Mouse (Mus musculus) neural tube, embryonic 11.5 days (tissue): ENCODE results near the gene C4bp. TPM values are rescaled to one million over a fixed set of nuclear protein-coding genes. Genes with fewer than 3 reads are reported as not detected.
"Not testable (repeated sequence)": the region's sequence is repeated elsewhere in the genome, so short reads cannot be mapped to it uniquely, and the experiment has no call there.

Experiments
- ATAC-seq: fragments of 200-750 bp; cut with Nextera tagmentation; 2 replicates; pipeline ENCODE4 v1.8.0; 2017; ENCODE audit warnings: moderate number of reproducible peaks, mild to moderate bottlenecking, moderate TSS enrichment, moderate library complexity; ENCODE audit not compliant: insufficient read depth, low FRiP score, low TSS enrichment
- DNase-seq: peaks from one replicate; pipeline ENCODE4 v3.0.0-alpha.2; 2015; ENCODE audit warnings: low spot score
- H3K27ac ChIP-seq: fragments of 300-500 bp; sonication (generic); 2 replicates; pipeline ENCODE4 v1.5.1; 2014; ENCODE audit warnings: low read depth, mild to moderate bottlenecking, low read length
- H3K27me3 ChIP-seq: fragments of 300-500 bp; sonication (generic); 2 replicates; pipeline ENCODE4 v1.6.1; 2014; ENCODE audit warnings: mild to moderate bottlenecking, low read length, mixed read lengths; ENCODE audit not compliant: control insufficient read depth, insufficient read depth
- H3K36me3 ChIP-seq: fragments of 300-500 bp; sonication (generic); 2 replicates; pipeline ENCODE4 v1.6.1; 2014; ENCODE audit warnings: mild to moderate bottlenecking, low read length, moderate library complexity, mixed read lengths; ENCODE audit not compliant: control insufficient read depth, insufficient read depth
- H3K4me1 ChIP-seq: fragments of 300-500 bp; sonication (generic); 2 replicates; pipeline ENCODE4 v1.6.1; 2014; ENCODE audit warnings: low read length, mixed read lengths; ENCODE audit not compliant: control insufficient read depth, insufficient read depth
- H3K4me2 ChIP-seq: fragments of 300-500 bp; sonication (generic); 2 replicates; pipeline ENCODE4 v1.6.1; 2014; ENCODE audit warnings: low read depth, mild to moderate bottlenecking, moderate library complexity
- H3K4me3 ChIP-seq: fragments of 300-500 bp; sonication (generic); 2 replicates; pipeline ENCODE4 v1.5.1; 2014; ENCODE audit warnings: low read depth, low read length
- H3K9ac ChIP-seq: fragments of 300-500 bp; sonication (generic); 2 replicates; pipeline ENCODE4 v1.6.1; 2014; ENCODE audit warnings: mild to moderate bottlenecking, low read length
- H3K9me3 ChIP-seq: fragments of 300-500 bp; sonication (generic); 2 replicates; pipeline ENCODE4 v1.6.1; 2016; ENCODE audit warnings: low read length; ENCODE audit not compliant: control insufficient read depth
- WGBS: fragments of 180-500 bp; shearing (Covaris S2); extraction: QIAGEN DNeasy Blood & Tissue Kit; methylation state at CpG from one replicate; pipeline ENCODE4 v1.1.7; 2014; 5-methylcytosine and 5-hydroxymethylcytosine counted together
- polyA plus RNA-seq: library from polyadenylated mRNA; unstranded; fragments of >200 nt; fragmentation: Nextera tagmentation; extraction: Ambion mirVana; gene quantifications from 2 replicates; pipeline ENCODE4 v1.2.1, GENCODE M21; 2014

The C4bp gene
- polyA plus RNA-seq, 1 experiment from 2014 or later = not detected

- Histone ChIP-seq H3K27me3 (no peaks in the 10 kb centered on the region), H3K4me2 (no peak overlapping the region), H3K36me3 (no peaks in the 10 kb centered on the region), H3K27ac (no peak overlapping the region), H3K4me1 (no peaks in the 10 kb centered on the region), H3K4me3 (no peak overlapping the region), H3K9ac (no peak overlapping the region), H3K9me3 (no peaks in the 10 kb centered on the region)
- DNase-seq (no peak), ATAC-seq (no peak)
- WGBS = 81% methylated on average over 2 of the region's 2 CpGs
These were observed 19.6 kb upstream of the C4bp start for GRCm38 (mm10) chr1:130681075-130681474.

GRCm38 (mm10) chr1:130678551-130678950 lies 17.1 kb upstream of the C4bp start:
- H3K4me1 ChIP-seq = no peaks in the 10 kb centered on the region
- WGBS = 88% methylated on average over 2 of the region's 2 CpGs
- no peak overlapping the region for H3K4me2 ChIP-seq
- no peak for ATAC-seq
- H3K27ac ChIP-seq = no peak overlapping the region
- DNase-seq = no peak
- no peaks in the 10 kb centered on the region for H3K9me3 ChIP-seq
- H3K4me3 ChIP-seq = no peak overlapping the region
- H3K27me3 ChIP-seq = no peaks in the 10 kb centered on the region
- no peaks in the 10 kb centered on the region for H3K36me3 ChIP-seq
- H3K9ac ChIP-seq = no peak overlapping the region

- DNase-seq, H3K9ac ChIP-seq, ATAC-seq, H3K27ac ChIP-seq, H3K36me3 ChIP-seq, H3K27me3 ChIP-seq, H3K9me3 ChIP-seq, H3K4me3 ChIP-seq, H3K4me2 ChIP-seq, H3K4me1 ChIP-seq: not testable (repeated sequence)
- WGBS = 89% methylated on average over 5 of the region's 5 CpGs
These were observed 2.1 kb upstream of the C4bp start for GRCm38 (mm10) chr1:130663576-130663975.

- ATAC-seq, H3K36me3 ChIP-seq, DNase-seq, H3K4me2 ChIP-seq, H3K27ac ChIP-seq, H3K4me1 ChIP-seq, H3K9me3 ChIP-seq, H3K9ac ChIP-seq, H3K27me3 ChIP-seq, H3K4me3 ChIP-seq: not testable (repeated sequence)
- WGBS = 25% methylated on average over 5 of the region's 5 CpGs
These were observed 1.8 kb downstream of the C4bp start for GRCm38 (mm10) chr1:130659641-130660040.

- WGBS = 73% methylated on average over 4 of the region's 4 CpGs
- H3K27me3 ChIP-seq = no peaks in the 10 kb centered on the region
- H3K4me2 ChIP-seq = no peak overlapping the region
- no peak overlapping the region for H3K27ac ChIP-seq
- DNase-seq (no peak), ATAC-seq (no peak)
- H3K36me3 ChIP-seq = no peaks in the 10 kb centered on the region
- no peaks in the 10 kb centered on the region for H3K4me1 ChIP-seq
- no peaks in the 10 kb centered on the region for H3K9me3 ChIP-seq
- no peak overlapping the region for H3K4me3 ChIP-seq
- H3K9ac ChIP-seq = no peak overlapping the region
These were observed 17.3 kb downstream of the C4bp start for GRCm38 (mm10) chr1:130644103-130644502.

DNA sequence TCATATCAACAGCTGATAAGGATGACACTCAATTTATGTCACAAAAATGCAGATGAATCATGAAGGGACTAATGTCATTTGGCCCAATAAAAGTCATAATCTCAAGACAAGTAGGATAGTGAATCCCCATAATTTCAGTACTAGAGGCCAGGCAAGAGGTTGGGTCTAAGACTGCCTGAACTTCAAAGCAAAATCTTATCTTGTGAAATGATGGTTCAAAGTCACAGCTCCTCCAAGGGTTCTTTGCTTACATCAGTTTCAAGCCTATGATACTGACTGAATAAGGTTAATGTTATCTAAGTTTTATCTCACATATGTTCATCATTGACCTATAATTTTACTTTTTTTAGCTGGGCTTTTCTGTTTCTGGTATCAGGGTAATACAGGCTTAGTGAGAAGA lies 20.5 kb downstream of the C4bp start:
- H3K27me3 ChIP-seq = no peaks in the 10 kb centered on the region
- ATAC-seq (no peak), DNase-seq (no peak)
- H3K9me3 ChIP-seq = no peaks in the 10 kb centered on the region
- H3K4me2 ChIP-seq = no peak overlapping the region
- H3K36me3 ChIP-seq = no peaks in the 10 kb centered on the region
- no peak overlapping the region for H3K9ac ChIP-seq
- no peaks in the 10 kb centered on the region for H3K4me1 ChIP-seq
- no peak overlapping the region for H3K4me3 ChIP-seq
- no peak overlapping the region for H3K27ac ChIP-seq

- Histone ChIP-seq H3K9me3 (no peaks in the 10 kb centered on the region), H3K36me3 (no peaks in the 10 kb centered on the region), H3K9ac (no peak overlapping the region), H3K27ac (no peak overlapping the region), H3K4me2 (no peak overlapping the region), H3K27me3 (no peaks in the 10 kb centered on the region), H3K4me1 (no peaks in the 10 kb centered on the region), H3K4me3 (no peak overlapping the region)
- DNase-seq (peak; percentile 77), ATAC-seq (no peak)
- 33% methylated on average over 16 of the region's 16 CpGs for WGBS
These were observed 27.5 kb downstream of the C4bp start for GRCm38 (mm10) chr1:130633761-130634410.

DNA sequence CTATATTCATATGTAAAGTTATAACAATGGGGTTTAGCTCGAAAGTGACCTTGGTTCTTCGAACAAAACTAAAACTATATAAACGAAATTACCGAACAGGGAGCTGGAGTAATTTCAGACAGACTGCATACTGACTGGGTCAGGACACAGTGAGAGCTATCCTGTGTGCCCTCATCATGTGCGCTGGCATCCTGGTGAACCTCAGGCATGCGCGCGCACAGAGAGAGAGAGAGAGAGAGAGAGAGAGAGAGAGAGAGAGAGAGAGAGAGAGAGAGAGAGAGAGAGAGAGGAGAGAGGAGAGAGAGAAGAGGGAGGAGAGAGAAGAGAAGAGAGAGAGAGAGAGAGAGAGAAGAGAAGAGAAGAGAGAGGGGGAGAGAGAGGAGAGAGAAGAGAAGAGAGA lies 28.1 kb downstream of the C4bp start:
- Histone ChIP-seq H3K27me3 (no peaks in the 10 kb centered on the region), H3K27ac (no peak overlapping the region), H3K9me3 (no peaks in the 10 kb centered on the region), H3K9ac (no peak overlapping the region), H3K36me3 (no peaks in the 10 kb centered on the region), H3K4me2 (no peak overlapping the region), H3K4me3 (no peak overlapping the region), H3K4me1 (no peaks in the 10 kb centered on the region)
- WGBS = 86% methylated on average over 6 of the region's 8 CpGs
- ATAC-seq (no peak), DNase-seq (no peak)

DNA sequence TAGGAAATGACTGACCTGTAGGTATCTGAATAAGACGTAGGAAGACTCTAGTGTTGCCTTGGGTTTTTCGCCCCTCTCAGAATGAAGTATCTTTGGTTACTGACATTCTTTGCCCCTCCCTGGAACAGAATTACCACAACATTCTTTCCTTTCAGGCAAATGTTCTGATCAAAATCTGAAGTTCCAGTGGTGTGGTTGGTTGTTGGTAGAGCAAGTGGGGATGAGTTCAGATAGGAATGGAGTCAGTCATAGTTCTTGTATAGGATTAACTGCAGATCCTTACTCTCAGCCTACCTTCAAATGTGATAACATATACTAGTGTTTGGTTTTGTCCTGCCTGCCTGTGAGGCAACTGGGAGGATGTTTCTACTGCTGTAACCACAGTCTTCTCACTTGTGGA lies 31.9 kb downstream of the C4bp start, which contains the start of gene Zp3r:
TSS of gene Zp3r (minus strand) at position 101 of the 400 bp plus-strand sequence.
- no peak for ATAC-seq
- no peak within 1 kb of the TSS for H3K9ac ChIP-seq
- WGBS = 87% methylated on average over 2 of the region's 2 CpGs

More for the DNA sequence above, 31.9 kb downstream of the C4bp start, which contains the start of gene Zp3r:
- no peaks in the 10 kb centered on the region for H3K9me3 ChIP-seq
- H3K27me3 ChIP-seq = no peaks in the 10 kb centered on the region
- DNase-seq = no peak
- H3K4me3 ChIP-seq = no peak within 1 kb of the TSS
- no peak within 1 kb of the TSS for H3K27ac ChIP-seq
- no peak within 1 kb of the TSS for H3K4me2 ChIP-seq
- H3K36me3 ChIP-seq = no peaks in the 10 kb centered on the region
- no peaks in the 10 kb centered on the region for H3K4me1 ChIP-seq
